Mouse (Mus musculus) left cerebral cortex, postnatal 4 days (tissue): Measurements from ENCODE around the gene Syn1. TPM values are rescaled to one million over a fixed set of nuclear protein-coding genes. Genes with fewer than 3 reads are reported as not detected.

Experiments
- DNase-seq: peaks from one replicate; pipeline ENCODE4 v3.0.0-alpha.2; 2022
- intact Hi-C: fragments of 180-260 bp; cut with DNase I; formaldehyde crosslinking; loops from one replicate; pipeline ENCODE4 v1.15.1; 2025
- microRNA-seq: library from miRNA; unstranded; fragments of <30 nt; microRNA quantifications from one replicate; pipeline ENCODE4 v1.2.0, GENCODE M21; 2022
- total RNA-seq, 2 experiments: library from RNA; stranded (reverse); gene quantifications; 2 replicates each; pipeline ENCODE4 v1.2.3; 2021

The Syn1 gene
- total RNA-seq, 2 experiments from 2014 or later, result 223 to 239 TPM

DNA sequence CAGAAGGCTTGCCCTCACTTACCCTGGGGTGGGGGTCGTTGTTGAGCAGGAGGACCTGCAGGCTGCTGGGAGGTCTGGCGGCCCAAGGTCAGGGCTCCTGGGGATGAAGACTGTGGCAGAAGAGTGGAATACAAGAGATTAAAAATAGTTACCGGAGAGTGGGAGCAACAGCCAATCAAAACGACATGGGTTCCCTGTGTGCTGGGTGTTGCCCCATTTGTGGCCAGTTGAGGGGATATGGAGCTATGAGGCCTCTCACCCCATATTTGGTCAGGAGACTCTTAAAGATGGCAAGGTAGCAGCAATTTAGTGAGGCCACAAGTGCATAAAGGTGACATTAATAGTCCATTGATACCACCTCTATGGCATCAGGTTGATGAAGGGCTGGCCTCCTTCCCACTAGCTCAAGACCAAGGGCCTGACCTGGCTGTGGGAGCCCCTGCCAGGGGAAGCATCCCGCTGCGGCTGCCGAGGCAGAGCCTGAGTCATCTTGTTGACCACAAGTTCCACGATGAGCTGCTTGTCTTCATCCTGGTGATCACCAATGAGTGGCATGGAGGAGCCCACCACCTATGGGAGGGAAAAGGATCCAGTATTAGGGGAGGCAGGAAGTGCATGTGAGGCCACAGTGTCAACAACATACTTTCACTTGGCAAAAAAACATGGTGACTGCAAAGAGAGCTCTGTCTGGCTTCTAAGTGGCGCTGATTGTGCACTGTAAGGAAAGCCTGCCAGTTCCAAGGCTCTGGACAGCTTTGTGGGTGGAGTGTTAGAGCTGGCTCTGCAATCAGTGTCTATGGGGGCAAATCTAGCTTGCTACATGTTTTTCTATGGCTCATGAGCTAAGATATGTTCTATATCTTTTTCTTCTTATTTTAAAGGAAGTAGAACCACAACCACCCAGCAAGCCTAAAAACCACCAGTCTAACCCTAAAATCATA is 57.4 kb downstream of the Syn1 start:
- DNase-seq, result no peak
- intact Hi-C loops, result no loop called here

GRCm38 (mm10) chrX:20862105-20863065 is 58.4 kb downstream of the Syn1 start:
- intact Hi-C loops, result no loop called here
- DNase-seq, result no peak

GRCm38 (mm10) chrX:20861453-20862104 is 59.2 kb downstream of the Syn1 start:
- no peak for DNase-seq
- intact Hi-C loops, result no loop called here

DNA sequence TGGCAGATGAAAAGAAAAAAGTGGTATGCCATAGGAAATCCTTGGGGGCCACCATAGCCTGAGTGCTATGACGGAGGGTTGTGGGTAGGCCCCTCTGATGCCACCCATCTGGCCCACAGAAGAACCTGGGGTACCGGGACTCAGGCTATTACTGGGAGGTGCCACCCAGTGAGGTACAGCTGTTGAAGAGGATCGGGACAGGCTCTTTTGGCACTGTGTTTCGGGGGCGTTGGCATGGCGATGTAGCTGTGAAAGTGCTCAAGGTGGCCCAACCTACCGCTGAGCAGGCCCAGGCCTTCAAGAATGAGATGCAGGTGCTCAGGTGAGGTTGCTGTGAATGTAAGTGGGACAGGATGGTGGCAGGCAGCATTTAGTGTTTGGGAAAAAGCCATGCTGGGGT is 67.0 kb downstream of the Syn1 start:
- intact Hi-C loops, result loop anchor here (10.0 kb wide), 1 partner anchor 61 kb away; no protein-coding TSS in a partner anchor

GRCm38 (mm10) chrX:20848256-20848984 is 72.4 kb downstream of the Syn1 start:
- intact Hi-C loops, result no loop called here
- DNase-seq, result peak; percentile 87

More for the DNA sequence above, 67.0 kb downstream of the Syn1 start:
- no peak for DNase-seq

DNA sequence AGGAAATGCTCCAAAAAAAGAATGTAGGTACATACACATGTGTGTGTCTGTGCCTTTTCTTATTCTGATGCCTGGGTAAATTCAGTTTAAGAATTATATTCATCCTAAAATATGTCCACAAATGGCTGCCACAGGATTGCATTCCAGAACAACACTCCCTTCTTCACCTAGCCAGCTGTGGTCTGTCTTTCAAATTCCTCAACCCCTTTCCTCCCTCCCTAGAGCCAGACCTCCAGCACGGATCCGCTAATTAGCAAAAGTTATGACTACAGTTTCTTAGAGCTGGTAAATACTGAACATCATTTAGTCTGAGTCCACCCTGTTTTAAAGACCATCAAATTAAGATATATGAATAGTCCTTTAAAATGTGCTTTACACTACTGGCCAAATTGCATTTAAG is 73.0 kb downstream of the Syn1 start:
- DNase-seq, result no peak
- intact Hi-C loops, result no loop called here

GRCm38 (mm10) chrX:20847232-20847631 is 73.6 kb downstream of the Syn1 start:
- DNase-seq, result no peak
- intact Hi-C loops, result no loop called here

DNA sequence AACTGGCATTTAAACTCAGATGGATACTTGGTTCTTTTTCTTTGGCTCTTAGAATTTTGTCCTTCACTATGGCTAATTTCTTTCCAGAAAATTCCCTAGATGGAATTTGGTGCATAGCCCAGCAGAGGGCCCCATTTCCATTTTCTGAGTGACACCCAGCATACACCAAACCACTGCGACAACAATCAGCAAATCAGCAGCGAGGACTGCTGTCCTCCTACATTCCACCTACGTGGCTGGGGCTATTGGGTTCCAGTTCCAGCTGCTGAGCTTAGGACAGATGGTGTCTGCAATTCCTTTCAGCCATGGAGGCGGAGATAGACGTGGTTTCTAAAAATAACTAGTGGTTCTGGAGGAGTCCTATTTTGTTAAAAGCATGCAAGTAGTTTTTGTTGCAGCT is 91.9 kb downstream of the Syn1 start:
- intact Hi-C loops, result no loop called here
- no peak for DNase-seq

DNA sequence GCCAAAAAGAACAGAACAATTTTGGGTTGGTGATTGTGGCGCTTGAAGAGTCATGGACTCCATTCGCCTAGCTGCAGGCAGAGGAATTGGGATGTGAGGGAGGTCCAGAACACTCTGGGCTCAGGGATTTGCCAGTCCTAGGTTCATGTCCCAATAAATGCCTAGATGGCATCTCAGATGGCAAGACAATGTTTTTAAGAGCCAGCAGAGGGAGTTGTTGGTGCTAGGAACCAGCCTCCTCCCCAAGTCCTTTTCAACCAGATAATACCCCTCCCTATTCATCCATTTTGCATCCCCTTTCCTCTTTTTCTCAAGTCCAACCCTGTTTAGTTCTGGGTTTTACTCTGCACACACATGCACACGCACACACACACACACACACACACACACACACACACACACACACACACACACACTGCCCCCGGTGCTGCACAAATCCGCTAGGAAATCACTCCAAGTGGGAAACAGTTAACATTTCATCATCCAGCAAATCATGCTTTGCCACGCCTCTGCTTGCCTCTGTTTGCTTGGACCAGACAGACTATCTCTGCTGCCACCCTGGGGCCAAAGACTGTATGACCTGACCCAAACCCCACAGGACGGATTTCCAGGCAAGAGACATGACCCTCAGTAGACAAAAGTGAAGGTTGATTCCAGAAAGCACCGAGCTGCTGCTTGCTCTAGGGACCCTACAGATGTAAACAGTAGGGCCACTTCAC is 100.9 kb downstream of the Syn1 start:
- intact Hi-C loops, result no loop called here
- peak; percentile 48 for DNase-seq

- intact Hi-C loops, result no loop called here
Measured at GRCm38 (mm10) chrX:20819204-20819628, 101.6 kb downstream of the Syn1 start.

GRCm38 (mm10) chrX:20816974-20817373 is 103.8 kb downstream of the Syn1 start:
- peak; percentile 1 for DNase-seq
- intact Hi-C loops, result no loop called here

More at GRCm38 (mm10) chrX:20819204-20819628, 101.6 kb downstream of the Syn1 start:
- DNase-seq, result peak; percentile 85

Small RNAs within 50 kb of the gene (microRNA-seq; reads per million reads assigned to microRNA genes)
- not detected for gene Gm24824
- gene Mir5617, result 5.4 reads per million, percentile 13 among the genes with 10 or more reads in this experiment

Other genes starting within 250 kb of the Syn1 start
- 100 to 1,000 TPM; 214 to 232 TPM for gene Cdk16, start 233.1 kb downstream of the Syn1 start, total RNA-seq
- 10 to 100 TPM; 68.3 to 68.8 TPM for gene Usp11, start 217.1 kb downstream of the Syn1 start, total RNA-seq
- 100 to 1,000 TPM; 179 to 183 TPM for gene Araf, start 123.2 kb downstream of the Syn1 start, total RNA-seq
- gene Timp1, start 50.8 kb downstream of the Syn1 start, total RNA-seq, result 1 to 10 TPM; 2.2 to 2.4 TPM
- 10 to 100 TPM; 11.5 to 13.4 TPM for gene Cfp, start 10.6 kb upstream of the Syn1 start, total RNA-seq
- gene Elk1, start 29.6 kb upstream of the Syn1 start, total RNA-seq, result 10 to 100 TPM; 35.0 to 36.8 TPM
- gene Uxt, start 41.0 kb upstream of the Syn1 start, total RNA-seq, result 10 to 100 TPM in 1 of 2 experiments, 1 to 10 TPM in 1; 10.0 to 11.7 TPM
- 10 to 100 TPM in 1 of 2 experiments, 1 to 10 TPM in 1; 9.8 to 13.6 TPM for gene Zfp182, start 141.3 kb upstream of the Syn1 start, total RNA-seq
- gene Spaca5, start 147.4 kb upstream of the Syn1 start, total RNA-seq, result not detected
- gene Zfp300, start 168.5 kb upstream of the Syn1 start, total RNA-seq, result 1 to 10 TPM; 4.0 to 4.1 TPM
- not detected for gene Ssxa1, start 194.8 kb upstream of the Syn1 start, total RNA-seq